Mouse (Mus musculus) thymus, adult 2 months (tissue): ENCODE results near the gene Mpzl3.

Experiments used
- CTCF ChIP-seq: fragments of 200-500 bp; IDR thresholded peaks from 2 replicates; pipeline ENCODE4 v1.5.1; 2012; ENCODE audit warnings: mild to moderate bottlenecking, control low read depth, low read length, moderate library complexity, borderline replicate concordance; ENCODE audit not compliant: control insufficient read depth, poor library complexity, insufficient read depth; ENCODE audit errors: extremely low read depth
- POLR2A ChIP-seq: fragments of 200-500 bp; IDR thresholded peaks from 2 replicates; pipeline ENCODE4 v1.6.1; 2012; ENCODE audit warnings: mild to moderate bottlenecking, low read length, control low read depth, moderate library complexity; ENCODE audit not compliant: control insufficient read depth, poor library complexity, insufficient read depth; ENCODE audit errors: extremely low read depth

- no peak for TF ChIP-seq CTCF
- no peak for TF ChIP-seq POLR2A
These were observed 40.1 kb upstream of the Mpzl3 start for GRCm38 (mm10) chr9:45014879-45015278.
